Mouse (Mus musculus): ENCODE measurements around the gene Tmem198.
A peak's percentile ranks its signal among the peaks of the same experiment; 100 is the strongest.

The Tmem198 gene

GRCm38 (mm10) chr1:75455433-75455832 is 23.9 kb upstream of the Tmem198 start:
- no peak for DNase-seq (ENCODE audit: low read depth, low spot score)

DNA sequence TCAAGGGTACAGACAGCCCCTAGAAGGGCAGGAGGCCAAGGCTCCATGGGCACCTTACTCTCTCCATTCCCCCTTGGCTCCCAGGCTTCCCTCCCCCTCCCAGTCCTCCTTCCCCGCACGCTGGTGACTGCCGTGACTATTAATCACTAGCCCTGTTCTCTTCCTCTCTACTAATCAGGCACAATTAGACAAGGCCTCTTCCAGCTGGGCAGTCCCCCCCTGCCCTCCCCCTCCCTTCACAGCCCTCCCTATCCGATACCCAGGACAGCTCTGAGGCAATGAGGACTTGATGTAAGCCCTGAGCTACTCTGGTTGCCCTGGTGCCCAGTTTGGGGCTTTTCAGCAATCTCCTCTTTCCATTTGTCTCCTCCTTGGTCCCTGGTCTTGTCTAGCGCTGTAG is 23.4 kb upstream of the Tmem198 start:
- no peak for DNase-seq (ENCODE audit: low read depth, low spot score)

DNA sequence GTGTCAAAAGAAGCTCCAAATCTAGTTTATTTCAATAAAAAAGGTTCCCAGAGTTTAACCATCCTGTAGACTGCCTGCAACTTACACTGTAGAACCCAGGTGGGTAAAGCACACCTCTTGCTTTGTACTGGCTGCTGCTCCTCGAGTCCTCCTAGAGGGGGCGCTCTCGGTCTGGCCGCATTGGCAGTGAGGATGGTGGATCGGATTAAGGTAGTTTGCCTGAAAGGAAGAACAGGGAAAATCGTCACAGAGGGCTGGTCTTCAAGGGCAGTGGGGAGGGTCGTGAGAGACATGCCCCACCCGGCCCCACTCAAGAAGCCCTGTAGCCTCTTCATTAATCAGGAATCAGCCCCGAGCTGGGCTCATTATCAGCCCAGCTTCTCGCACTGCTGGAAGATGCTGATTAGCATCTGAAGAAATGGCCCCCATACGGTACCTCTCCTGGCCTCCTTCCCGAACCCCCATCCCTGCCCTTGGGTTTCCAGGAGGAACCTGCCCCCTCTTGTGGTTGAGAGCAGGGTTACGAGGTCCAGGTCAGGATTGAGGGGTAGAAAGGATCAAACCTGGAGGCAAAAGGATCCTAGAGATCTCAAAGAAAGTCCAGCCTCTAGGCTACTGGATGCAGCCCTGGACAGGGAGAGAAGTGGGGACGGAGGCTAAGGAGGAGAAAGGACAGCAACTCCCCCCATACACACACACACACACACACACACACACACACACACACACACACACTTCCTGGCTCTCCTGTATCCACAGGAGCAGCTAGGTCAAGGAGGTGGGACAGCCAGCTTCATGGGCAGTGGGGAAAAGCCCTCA is 22.4 kb upstream of the Tmem198 start:
- no peak for DNase-seq (ENCODE audit: low read depth, low spot score)

- no peak for DNase-seq (ENCODE audit: low read depth, low spot score)
Measured at GRCm38 (mm10) chr1:75457710-75458024, 21.7 kb upstream of the Tmem198 start.

DNA sequence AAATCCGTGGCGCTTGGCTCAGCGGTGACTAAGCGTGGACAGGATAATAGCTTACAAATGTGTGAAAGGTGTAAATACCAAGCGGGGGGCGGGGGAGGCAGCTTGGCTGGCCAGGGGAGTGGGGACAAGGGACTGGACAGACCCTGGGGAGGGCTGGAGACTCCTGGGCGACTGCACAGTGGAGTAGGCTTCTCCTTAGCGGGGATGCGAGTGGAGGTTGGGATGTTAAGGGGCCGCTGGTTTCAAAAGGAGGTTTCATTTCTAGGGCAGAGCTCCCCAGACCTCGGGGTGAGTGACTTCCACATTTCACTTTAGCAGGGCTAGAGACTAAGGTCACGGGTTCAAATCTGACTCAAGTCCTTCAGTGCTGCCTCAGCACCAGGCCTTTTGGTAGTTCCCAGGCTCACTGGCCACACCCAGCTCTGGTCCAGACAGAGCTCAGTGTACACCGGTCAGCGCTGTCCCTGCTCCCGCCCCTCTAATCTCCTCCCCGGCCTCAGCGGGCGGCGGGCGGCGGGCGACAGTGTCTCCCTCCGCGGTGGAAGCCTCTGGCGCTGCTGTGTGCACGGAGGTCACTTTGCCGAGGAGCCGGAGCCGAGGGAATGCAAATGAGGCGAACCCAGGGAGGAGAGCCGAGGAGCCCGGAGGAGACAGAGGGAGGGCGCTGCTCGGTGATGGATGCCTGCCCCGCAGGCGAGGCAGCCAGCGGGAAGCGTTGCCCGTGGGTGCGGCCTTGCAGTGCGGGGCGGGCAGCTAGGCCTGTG is 21.1 kb upstream of the Tmem198 start:
- no peak for DNase-seq (ENCODE audit: low read depth, low spot score)

GRCm38 (mm10) chr1:75458789-75459684 is 20.3 kb upstream of the Tmem198 start:
- DNase-seq (ENCODE audit: low read depth, low spot score), result peak; percentile 86

DNA sequence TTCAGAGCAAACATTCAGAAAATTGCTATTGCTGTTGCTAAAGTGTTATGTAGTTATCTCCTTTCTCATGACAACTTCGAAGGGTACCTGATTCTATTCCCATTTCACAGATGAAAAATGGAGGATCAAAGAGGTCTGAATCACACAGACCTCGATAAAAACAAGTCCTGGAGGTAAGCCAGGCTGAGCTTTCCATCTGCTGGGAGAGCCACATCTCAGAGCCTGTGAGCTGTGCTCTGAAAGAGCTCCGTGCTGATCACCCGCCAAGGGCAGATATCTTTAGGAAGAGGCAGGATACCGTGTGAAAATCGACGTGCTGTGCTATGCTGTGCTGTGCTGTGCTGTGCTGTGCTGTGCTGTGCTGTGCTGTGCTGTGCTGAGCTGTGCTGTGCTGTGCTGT is 19.0 kb upstream of the Tmem198 start:
- no peak for DNase-seq (ENCODE audit: low read depth, low spot score)

- DNase-seq (ENCODE audit: low read depth, low spot score), result no peak
Measured at GRCm38 (mm10) chr1:75462636-75463035, 16.7 kb upstream of the Tmem198 start.

DNA sequence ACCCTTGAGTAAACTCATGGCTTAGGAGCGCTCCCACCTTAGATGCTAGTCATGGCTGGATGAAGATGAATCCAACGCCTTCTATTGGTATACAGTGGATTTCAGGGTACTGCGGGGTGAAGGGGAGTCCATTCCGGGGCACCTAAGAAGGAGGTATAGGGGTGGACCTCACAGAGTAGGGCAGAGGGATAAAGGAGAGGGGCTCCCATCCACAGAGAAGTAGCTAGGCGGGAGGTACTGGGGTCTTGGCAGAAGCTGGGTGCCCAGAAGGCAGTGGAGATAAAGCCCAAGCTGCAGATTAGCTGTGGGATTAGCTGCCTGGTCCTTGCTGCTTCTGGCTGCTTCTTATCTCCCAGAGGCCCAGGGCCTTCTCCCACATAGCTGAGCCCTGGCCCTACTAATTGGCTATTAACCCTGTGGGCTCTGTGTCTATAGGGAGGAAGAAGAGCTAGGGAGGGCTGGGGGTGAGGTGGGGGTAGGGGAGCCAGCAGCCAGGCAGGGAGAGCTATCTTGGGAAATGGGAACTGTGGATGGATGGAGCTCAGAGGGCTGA is 15.6 kb upstream of the Tmem198 start:
- DNase-seq (ENCODE audit: low read depth, low spot score), result no peak

GRCm38 (mm10) chr1:75467215-75467927 is 12.0 kb upstream of the Tmem198 start:
- DNase-seq (ENCODE audit: low read depth, low spot score), result no peak

GRCm38 (mm10) chr1:75469287-75469825 is 10.0 kb upstream of the Tmem198 start:
- no peak for DNase-seq (ENCODE audit: low read depth, low spot score)

GRCm38 (mm10) chr1:75476441-75476840 is 2.9 kb upstream of the Tmem198 start:
- no peak for DNase-seq (ENCODE audit: low read depth, low spot score)

GRCm38 (mm10) chr1:75477264-75477965 is 1.9 kb upstream of the Tmem198 start:
- no peak for DNase-seq (ENCODE audit: low read depth, low spot score)

DNA sequence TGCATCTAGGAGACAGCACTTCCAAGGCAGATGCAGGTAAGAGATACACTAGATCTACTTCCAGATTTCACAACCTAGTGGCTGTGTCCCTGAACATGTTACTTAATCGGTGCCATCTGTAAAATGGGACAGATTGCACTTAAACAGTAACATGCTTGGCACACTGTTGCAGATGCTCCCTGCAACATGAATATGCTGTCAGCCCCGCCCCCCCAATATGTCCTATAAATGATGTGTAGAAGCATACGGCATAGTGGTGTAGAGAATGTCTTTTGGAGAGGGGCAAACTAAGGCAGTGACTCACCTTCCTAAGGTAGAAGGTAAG is 1.4 kb upstream of the Tmem198 start:
- no peak for DNase-seq (ENCODE audit: low read depth, low spot score)

DNA sequence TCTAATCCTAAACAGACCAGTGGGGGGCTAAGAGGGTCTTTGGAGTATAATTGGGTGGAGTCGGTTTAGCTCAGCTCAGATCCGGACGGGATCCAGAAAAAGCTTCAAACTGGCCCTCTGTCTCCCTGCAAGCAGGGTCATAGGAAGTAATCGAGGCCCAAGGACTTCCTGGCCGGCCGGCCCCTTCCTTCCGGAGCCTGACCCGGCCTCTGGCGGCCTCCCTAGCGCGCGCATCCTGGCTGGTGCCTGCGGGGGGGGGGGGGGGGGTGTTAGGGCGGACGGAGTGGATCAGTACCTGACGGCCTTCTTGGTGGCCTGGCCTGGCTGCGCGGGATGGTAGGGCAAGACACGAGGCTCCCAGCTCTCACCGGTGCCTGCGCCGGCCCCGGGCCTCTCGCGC is 835 bp upstream of the Tmem198 start:
- DNase-seq (ENCODE audit: low read depth, low spot score), result no peak

DNA sequence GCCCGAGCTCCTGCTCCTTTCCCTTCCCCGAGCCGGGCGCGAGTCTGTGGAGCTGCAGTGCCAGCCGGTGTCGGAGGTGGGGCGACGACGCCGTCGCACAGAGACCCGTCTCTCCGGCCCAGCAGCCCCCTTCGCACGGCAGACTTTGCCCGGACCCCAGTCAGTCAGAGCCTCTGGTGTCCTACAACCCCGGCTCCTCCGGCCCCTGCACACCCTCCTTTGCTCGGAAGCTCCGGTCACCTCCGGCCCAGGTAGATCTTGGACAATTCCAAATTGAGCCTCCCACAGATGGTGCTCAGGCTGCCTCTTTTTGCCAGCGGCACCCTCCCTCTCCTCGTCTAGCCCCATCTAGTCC is 280 bp downstream of the Tmem198 start:
- DNase-seq (ENCODE audit: low read depth, low spot score), result no peak

DNA sequence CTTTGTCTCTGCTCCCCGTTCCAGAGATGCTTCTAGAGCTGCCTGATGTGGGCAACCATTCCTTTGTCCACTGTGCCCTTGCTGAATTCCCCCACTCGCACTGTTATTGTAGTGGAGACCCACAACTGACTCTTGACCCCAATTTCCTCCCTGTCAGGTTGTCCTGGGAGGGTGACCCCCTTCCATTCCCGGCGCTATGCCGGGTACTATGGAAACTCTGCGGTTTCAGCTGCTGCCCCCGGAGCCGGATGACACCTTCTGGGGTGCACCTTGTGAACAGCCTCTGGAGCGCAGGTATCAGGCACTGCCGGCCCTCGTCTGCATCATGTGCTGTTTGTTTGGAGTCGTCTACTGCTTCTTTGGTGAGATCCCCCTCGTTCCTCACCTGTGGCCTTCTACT is 704 bp downstream of the Tmem198 start:
- no peak for DNase-seq (ENCODE audit: low read depth, low spot score)

DNA sequence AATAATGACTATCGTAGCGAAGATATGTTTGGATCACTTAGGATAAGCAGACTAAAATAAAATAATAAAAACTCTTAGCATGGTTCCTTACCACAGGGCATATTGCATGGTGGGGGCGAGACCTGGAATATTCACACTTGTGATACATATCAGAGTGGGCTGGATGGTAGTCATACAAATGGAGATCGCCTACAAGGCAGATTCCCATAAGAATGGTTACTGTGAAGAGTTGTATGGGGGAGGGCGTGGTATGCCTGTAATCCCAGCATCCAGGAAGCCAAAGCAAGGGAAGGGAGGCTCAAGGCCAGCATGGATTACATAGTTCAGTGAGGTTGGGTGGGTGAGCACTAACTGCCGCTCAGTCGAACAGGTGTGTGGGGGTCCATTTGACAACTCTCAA is 1.4 kb downstream of the Tmem198 start:
- DNase-seq (ENCODE audit: low read depth, low spot score), result peak; percentile 40

DNA sequence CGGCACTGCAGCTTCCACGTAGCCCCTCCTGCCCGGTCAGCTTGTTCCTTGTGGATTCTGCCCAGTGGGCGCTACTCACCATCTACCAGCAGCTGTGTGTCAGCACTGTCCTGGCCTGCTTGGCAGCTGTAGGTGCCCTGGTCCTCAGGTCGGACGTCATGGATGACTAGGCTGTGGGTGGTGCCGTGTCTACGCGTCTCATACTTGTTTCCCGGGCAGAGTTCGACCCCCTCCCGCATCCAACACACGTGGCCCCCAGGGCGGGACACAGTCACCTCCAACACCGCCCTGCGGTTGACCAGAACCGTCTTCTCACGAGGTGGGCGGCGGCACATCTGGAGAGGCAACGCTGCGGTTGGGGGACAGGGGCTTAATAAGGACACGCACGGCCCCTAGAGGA is 7.2 kb downstream of the Tmem198 start:
- no peak for DNase-seq (ENCODE audit: low read depth, low spot score)

GRCm38 (mm10) chr1:75487040-75487404 is 7.7 kb downstream of the Tmem198 start:
- no peak for DNase-seq (ENCODE audit: low read depth, low spot score)
